Mouse (Mus musculus): ENCODE measurements around the gene Irf1. TPM values are rescaled to one million over a fixed set of nuclear protein-coding genes. Genes with fewer than 3 reads are reported as not detected.

Gene Irf1
- polyA plus RNA-seq, 1 experiment from 2014 or later, result 52.5 TPM

DNA sequence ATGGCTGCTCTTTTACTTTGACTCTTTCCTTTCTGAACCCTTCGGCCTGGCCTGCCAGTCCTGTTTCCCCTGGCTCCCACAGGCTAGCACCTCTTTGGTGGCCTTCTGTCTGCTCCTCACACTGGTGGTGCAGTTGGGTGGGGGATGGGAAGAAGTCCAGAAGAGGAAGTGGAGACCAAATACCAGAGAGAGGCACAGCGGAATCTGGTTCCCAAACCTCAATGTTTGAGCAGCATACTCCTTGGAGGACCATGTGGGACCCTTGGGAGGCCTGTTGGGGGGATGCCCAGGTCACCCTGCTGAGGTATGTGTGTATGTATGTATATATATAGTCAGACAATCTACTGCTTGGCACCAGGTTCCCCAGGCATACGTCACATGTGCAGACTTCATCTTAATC, 24.2 kb downstream of the Irf1 start:
- H3K27ac ChIP-seq (ENCODE audit: low read length), result peak overlapping the region; percentile 77
- no peaks in the 10 kb centered on the region for H3K27me3 ChIP-seq (replicated peaks; ENCODE audit: insufficient read depth, low read length)
- peaks cover 33% of the 10 kb centered on the region; the same call in 1 of the 2 replicates for H3K4me1 ChIP-seq (ENCODE audit: insufficient read depth, low read depth, low read length)
- H3K36me3 ChIP-seq (ENCODE audit: insufficient read depth, low read length), result no peaks in the 10 kb centered on the region
- no peak overlapping the region for H3K9ac ChIP-seq (replicated peaks; ENCODE audit: low read depth)
- H3K4me3 ChIP-seq (ENCODE audit: low read depth, low read length), result no peak overlapping the region
- TF ChIP-seq CTCF (IDR thresholded peaks at IDR 0.05) (no peak), EP300 (IDR thresholded peaks at IDR 0.05) (no peak)
- H3K4me2 ChIP-seq (replicated peaks; ENCODE audit: low read depth, low read length), result no peak overlapping the region
- H3K9me3 ChIP-seq (ENCODE audit: low read length), result no peaks in the 10 kb centered on the region
- 49% methylated on average over 3 of the region's 3 CpGs for WGBS
- ATAC-seq, result no peak
- DNase-seq (ENCODE audit: low spot score), result peak; percentile 36

- DNase-seq (ENCODE audit: low spot score), result peak; percentile 74
These were observed 25.1 kb downstream of the Irf1 start for GRCm38 (mm10) chr11:53794671-53795557.

DNA sequence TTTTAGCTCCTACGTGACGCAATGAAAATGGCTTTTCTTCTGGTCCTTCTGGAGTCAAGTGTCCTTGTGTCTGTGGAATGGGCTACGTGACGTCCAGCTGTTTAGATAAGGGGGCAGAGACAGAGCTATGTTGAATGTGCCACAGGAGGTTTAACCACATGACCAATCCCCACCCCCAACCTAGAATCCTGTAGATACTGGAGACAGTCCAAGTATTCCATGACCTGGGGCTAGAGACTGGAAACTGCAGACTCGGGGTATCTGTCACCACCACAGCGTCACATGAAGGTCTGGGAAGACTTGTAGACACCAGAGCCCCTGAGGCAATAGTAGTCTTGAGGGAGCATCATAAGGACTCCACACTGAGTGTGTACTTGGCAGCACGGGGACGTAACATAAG, 26.0 kb downstream of the Irf1 start:
- H3K36me3 ChIP-seq (ENCODE audit: insufficient read depth, low read length), result no peaks in the 10 kb centered on the region
- 25% methylated on average over 8 of the region's 8 CpGs for WGBS
- H3K9me3 ChIP-seq (ENCODE audit: low read length), result no peaks in the 10 kb centered on the region
- H3K27me3 ChIP-seq (replicated peaks; ENCODE audit: insufficient read depth, low read length), result no peaks in the 10 kb centered on the region
- H3K27ac ChIP-seq (ENCODE audit: low read length), result peak overlapping the region; percentile 77
- DNase-seq (ENCODE audit: low spot score) (peak; percentile 81), ATAC-seq (peak; percentile 75)
- H3K4me2 ChIP-seq (replicated peaks; ENCODE audit: low read depth, low read length), result no peak overlapping the region
- no peak overlapping the region for H3K4me3 ChIP-seq (ENCODE audit: low read depth, low read length)
- no peak overlapping the region for H3K9ac ChIP-seq (replicated peaks; ENCODE audit: low read depth)
- no peak for TF ChIP-seq CTCF (IDR thresholded peaks at IDR 0.05)
- TF ChIP-seq EP300 (IDR thresholded peaks at IDR 0.05), result peak; percentile 79
- peaks cover 31% of the 10 kb centered on the region; the same call in 1 of the 2 replicates for H3K4me1 ChIP-seq (ENCODE audit: insufficient read depth, low read depth, low read length)

More at GRCm38 (mm10) chr11:53794671-53795557, 25.1 kb downstream of the Irf1 start:
- WGBS, result 21% methylated on average over 25 of the region's 25 CpGs
- peak; percentile 71 for ATAC-seq
- Histone ChIP-seq H3K27me3 (replicated peaks; ENCODE audit: insufficient read depth, low read length) (no peaks in the 10 kb centered on the region), H3K36me3 (ENCODE audit: insufficient read depth, low read length) (no peaks in the 10 kb centered on the region), H3K4me1 (ENCODE audit: insufficient read depth, low read depth, low read length) (peaks cover 31% of the 10 kb centered on the region; the same call in 1 of the 2 replicates), H3K4me2 (replicated peaks; ENCODE audit: low read depth, low read length) (0 out of 2 replicates have a peak overlapping the region, but pooled peaks have one; percentile 19), H3K9me3 (ENCODE audit: low read length) (no peaks in the 10 kb centered on the region), H3K27ac (ENCODE audit: low read length) (peak overlapping the region; percentile 77), H3K4me3 (ENCODE audit: low read depth, low read length) (no peak overlapping the region), H3K9ac (replicated peaks; ENCODE audit: low read depth) (no peak overlapping the region)
- peak; percentile 57 for TF ChIP-seq CTCF (IDR thresholded peaks at IDR 0.05)
- TF ChIP-seq EP300 (IDR thresholded peaks at IDR 0.05), result no peak

- Histone ChIP-seq H3K27me3 (replicated peaks; ENCODE audit: insufficient read depth, low read length) (no peaks in the 10 kb centered on the region), H3K27ac (ENCODE audit: low read length) (peak overlapping the region; percentile 77), H3K9ac (replicated peaks; ENCODE audit: low read depth) (no peak overlapping the region), H3K9me3 (ENCODE audit: low read length) (no peaks in the 10 kb centered on the region), H3K4me3 (ENCODE audit: low read depth, low read length) (no peak overlapping the region), H3K36me3 (ENCODE audit: insufficient read depth, low read length) (no peaks in the 10 kb centered on the region), H3K4me2 (replicated peaks; ENCODE audit: low read depth, low read length) (peak overlapping the region; percentile 20), H3K4me1 (ENCODE audit: insufficient read depth, low read depth, low read length) (peaks cover 31% of the 10 kb centered on the region; the same call in 1 of the 2 replicates)
- WGBS, result 21% methylated on average over 12 of the region's 12 CpGs
- TF ChIP-seq EP300 (IDR thresholded peaks at IDR 0.05), result no peak
- no peak for TF ChIP-seq CTCF (IDR thresholded peaks at IDR 0.05)
- peak; percentile 46 for ATAC-seq
- peak; percentile 78 for DNase-seq (ENCODE audit: low spot score)
These were observed 26.8 kb downstream of the Irf1 start for GRCm38 (mm10) chr11:53796409-53797151.

- no peak for TF ChIP-seq CTCF (IDR thresholded peaks at IDR 0.05)
- H3K36me3 ChIP-seq (ENCODE audit: insufficient read depth, low read length), result no peaks in the 10 kb centered on the region
- no peak for DNase-seq (ENCODE audit: low spot score)
- H3K27ac ChIP-seq (ENCODE audit: low read length), result peak overlapping the region; percentile 77
- H3K4me1 ChIP-seq (ENCODE audit: insufficient read depth, low read depth, low read length), result peaks cover 31% of the 10 kb centered on the region; the same call in 1 of the 2 replicates
- no peak overlapping the region for H3K9ac ChIP-seq (replicated peaks; ENCODE audit: low read depth)
- no peak for ATAC-seq
- WGBS, result 39% methylated on average over 6 of the region's 6 CpGs
- H3K9me3 ChIP-seq (ENCODE audit: low read length), result no peaks in the 10 kb centered on the region
- no peaks in the 10 kb centered on the region for H3K27me3 ChIP-seq (replicated peaks; ENCODE audit: insufficient read depth, low read length)
- no peak overlapping the region for H3K4me3 ChIP-seq (ENCODE audit: low read depth, low read length)
- no peak overlapping the region for H3K4me2 ChIP-seq (replicated peaks; ENCODE audit: low read depth, low read length)
These were observed 27.6 kb downstream of the Irf1 start for GRCm38 (mm10) chr11:53797386-53797920.
